Mouse (Mus musculus) ES-CJ7 (cell line): Measurements from ENCODE around the gene Cops6.
A peak's percentile ranks its signal among the peaks of the same experiment; 100 is the strongest.

Experiments used
- DNase-seq: peaks from one replicate; pipeline ENCODE4 v3.0.0; 2011; ENCODE audit warnings: low read depth, low spot score

Gene Cops6

DNA sequence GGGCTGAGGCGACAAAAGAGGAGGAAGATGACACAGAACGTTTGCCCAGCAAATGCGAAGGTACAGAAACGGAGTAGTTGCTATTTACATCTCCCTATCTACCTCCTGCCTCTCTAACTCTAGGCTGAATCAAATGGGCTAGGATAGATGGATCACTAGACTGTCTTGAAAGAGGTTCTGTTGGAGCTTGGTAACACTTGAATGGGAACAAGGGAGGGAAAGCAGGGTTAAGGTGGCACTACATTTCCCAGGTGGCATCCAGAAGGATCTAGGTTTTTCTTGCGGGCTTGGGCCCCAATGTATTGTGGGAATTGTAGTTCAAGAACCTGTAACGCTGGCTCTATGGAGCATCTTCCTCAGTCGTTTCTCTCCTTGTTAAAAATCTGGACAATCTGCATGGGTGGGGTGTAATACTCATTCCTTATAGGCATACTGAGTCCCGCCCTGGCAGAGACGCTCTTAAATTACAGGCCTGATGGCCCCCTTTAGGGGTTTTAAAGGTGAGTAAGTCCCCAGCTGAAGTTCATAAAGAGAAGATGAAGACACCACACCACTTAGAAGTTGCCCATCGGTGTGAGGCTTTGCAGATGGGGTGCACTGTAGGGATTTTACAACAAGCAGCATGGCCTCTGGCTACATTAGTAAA is 26.9 kb downstream of the Cops6 start:
- peak; percentile 90 for DNase-seq

DNA sequence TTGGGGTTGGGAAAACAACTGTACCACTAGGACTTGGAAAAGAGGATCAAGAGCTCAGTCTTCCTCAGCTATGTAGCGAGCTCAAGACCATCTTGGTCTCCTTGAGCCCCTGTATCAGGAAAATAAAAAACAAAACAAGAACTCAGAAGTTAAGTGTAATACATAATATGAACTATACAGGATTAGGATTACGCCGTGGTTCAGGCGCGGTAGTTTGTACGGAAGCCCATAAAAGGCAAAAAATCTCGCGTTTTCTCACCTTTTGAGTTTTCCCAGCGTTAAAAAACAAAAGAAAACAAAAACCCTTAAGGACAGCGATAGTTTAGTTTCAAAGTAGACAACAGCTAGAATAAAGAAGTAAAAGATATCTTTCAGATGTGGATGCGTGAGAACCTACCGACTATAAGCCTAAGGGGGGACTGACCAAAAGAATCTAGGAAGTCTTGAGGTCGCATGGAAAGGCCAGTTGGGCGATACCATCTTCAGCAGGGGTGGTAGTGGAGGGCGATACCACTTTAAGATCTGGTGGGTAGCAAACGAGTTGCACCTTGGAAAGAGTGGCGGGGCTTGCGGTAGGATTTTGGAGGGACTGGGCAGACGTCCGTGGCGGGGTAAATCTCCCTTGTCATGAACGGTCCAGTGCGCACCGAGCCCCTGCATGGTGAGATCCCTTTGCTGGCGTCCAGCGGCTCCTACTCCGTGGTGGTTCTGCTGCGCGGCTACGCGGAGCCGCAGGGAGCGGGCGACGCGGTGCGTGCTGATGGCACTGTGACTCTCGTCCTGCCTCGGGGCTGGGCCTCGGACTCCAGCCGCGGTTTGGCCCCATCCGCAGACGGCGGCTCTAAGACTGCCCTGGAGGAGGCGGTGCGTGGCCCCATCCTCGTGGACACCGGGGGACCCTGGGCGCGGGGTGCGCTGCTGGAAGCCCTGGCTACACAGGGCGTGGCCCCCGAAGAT is 33.2 kb downstream of the Cops6 start, which contains the start of gene Mblac1:
TSS of gene Mblac1 (plus strand) at position 544 of the 957 bp plus-strand sequence.
- peak; percentile 95 for DNase-seq

- DNase-seq: no peak
Observed at GRCm38 (mm10) chr5:138194755-138195345, 34.0 kb downstream of the Cops6 start.

DNA sequence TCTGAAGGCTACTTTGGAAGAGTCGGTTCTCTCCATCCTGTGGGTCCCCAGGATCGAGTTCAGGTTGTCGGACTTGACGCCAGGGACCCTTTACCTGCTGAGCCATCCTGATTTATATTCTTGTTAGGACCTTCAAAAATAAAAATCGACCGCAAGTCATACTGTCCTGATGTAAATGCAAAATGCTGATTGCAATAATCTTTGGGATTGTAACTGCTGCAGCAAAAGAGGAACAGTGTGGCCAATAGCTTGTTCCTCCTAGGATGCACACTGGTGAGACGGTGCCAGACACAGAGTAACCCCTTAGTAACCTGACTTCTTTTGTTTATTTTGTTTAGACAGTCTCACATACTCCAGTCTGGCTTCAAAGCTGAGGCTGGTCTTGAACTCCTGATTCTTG is 34.6 kb downstream of the Cops6 start:
- DNase-seq: no peak

- DNase-seq: peak; percentile 55
Observed at GRCm38 (mm10) chr5:138199576-138199975, 38.7 kb downstream of the Cops6 start.

DNA sequence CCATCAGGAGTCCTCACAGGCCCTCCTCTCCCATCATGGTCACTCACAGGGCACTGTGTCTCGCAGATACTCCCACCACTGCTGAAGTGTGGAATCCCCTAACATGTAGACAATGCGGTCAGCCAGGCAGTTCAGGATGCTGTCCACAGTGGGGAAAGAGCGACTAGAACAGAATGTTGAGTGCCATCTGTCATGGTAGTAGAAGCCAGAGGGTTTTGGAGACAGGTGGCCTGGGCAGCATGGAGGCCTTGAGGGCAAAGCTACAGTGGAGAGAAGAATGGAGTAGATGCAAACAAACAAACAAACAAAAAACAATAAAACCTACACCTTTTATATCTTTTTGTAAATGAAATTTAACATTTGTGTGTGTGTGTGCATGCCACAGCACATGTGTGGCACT is 41.2 kb downstream of the Cops6 start:
- DNase-seq: no peak

- no peak for DNase-seq
Observed at GRCm38 (mm10) chr5:138207253-138207652, 46.4 kb downstream of the Cops6 start.

- no peak for DNase-seq
Observed at GRCm38 (mm10) chr5:138207873-138208272, 47.0 kb downstream of the Cops6 start.
